ENCODE assay signal across 9 mouse cellular contexts in the genomic region with DNA sequence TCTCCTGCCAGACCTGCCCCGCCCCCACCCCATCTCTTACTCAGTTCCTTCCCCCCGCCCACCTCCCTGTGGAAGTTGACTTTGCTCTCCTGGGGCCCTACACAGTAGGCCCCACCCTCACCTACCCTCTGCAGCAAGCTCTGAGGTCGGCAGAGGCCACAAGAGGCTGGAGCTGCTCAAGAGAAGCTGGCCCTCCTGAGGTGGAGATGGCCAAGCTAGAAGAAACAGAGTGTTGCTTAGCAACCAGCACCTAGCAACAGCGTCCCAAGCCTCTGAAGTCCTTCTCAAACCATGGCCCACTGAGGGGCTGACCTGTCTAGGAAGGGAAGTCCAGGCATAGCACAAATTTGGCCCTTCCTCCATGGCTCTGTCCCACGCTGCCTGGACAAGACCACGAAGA. TPM values are rescaled to one million over a fixed set of nuclear protein-coding genes. Genes with fewer than 3 reads are reported as not detected.
A peak's percentile ranks its signal among the peaks of the same experiment; 100 is the strongest.
DNase-seq lines count a peak whose midpoint lies in the region; ATAC-seq and TF ChIP-seq lines count a peak whose summit lies in the region.
"Had no signal": no experiment of that assay in that cellular context is flagged by ENCODE, and none has a peak within 500 bp of the region (broad histone marks: within the 10 kb centered on the region; RNA-seq: fewer than 3 reads in every experiment).

Ppp1r32 (minus strand) TSS at position 226 of the 400 bp plus-strand sequence.

- no peaks in the 10 kb centered on the region for H3K9me3 ChIP-seq in lung, embryonic 14.5 days (ENCODE audit: low read depth, low read length)
- H3K9me3 ChIP-seq in hindbrain, embryonic 11.5 days (ENCODE audit: control insufficient read depth, low read length) = no peaks in the 10 kb centered on the region
- no peaks in the 10 kb centered on the region for H3K9me3 ChIP-seq in midbrain, embryonic 10.5 days (replicated peaks)

- no peak within 1 kb of the TSS for H3K9ac ChIP-seq in lung, embryonic 14.5 days
- no peak within 1 kb of the TSS for H3K9ac ChIP-seq in hindbrain, embryonic 11.5 days (ENCODE audit: low read depth, low read length)

- no peak within 1 kb of the TSS for H3K4me2 ChIP-seq in lung, embryonic 14.5 days
- H3K4me2 ChIP-seq in hindbrain, embryonic 11.5 days (replicated peaks; ENCODE audit: low read depth, low read length) = no peak within 1 kb of the TSS

- no peaks in the 10 kb centered on the region for H3K27me3 ChIP-seq in lung, embryonic 14.5 days (ENCODE audit: insufficient read depth, low read length)
- no peaks in the 10 kb centered on the region for H3K27me3 ChIP-seq in hindbrain, embryonic 11.5 days (ENCODE audit: control insufficient read depth, insufficient read depth, low read length)
- H3K27me3 ChIP-seq in midbrain, embryonic 10.5 days (ENCODE audit: low read depth, poor library complexity, severe bottlenecking) = peaks cover 37% of the 10 kb centered on the region

- WGBS in lung, embryonic 14.5 days = 23% methylated on average over 6 of the region's 6 CpGs
- 42% methylated on average over 6 of the region's 6 CpGs for WGBS in lung, adult 2 months
- 29% methylated on average over 6 of the region's 6 CpGs for WGBS in hindbrain, embryonic 11.5 days
- 28% methylated on average over 6 of the region's 6 CpGs for WGBS in midbrain, embryonic 10.5 days

- peak; percentile 59 for DNase-seq in lung, embryonic 14.5 days
- DNase-seq in lung, adult 2 months = no peak
- DNase-seq in hindbrain, embryonic 11.5 days (ENCODE audit: low spot score) = peak; percentile 76
- peak; percentile 83 for DNase-seq in midbrain, embryonic 10.5 days (ENCODE audit: low spot score)
- no peak for DNase-seq in layer of hippocampus, postnatal 14 days (ENCODE audit: low spot score in 2 of 2)
- no peak for DNase-seq in layer of hippocampus, adult 8-10 months (ENCODE audit: low spot score in 2 of 2)
- DNase-seq in right cerebral cortex, postnatal 10 days (ENCODE audit: low spot score in 2 of 2) = no peak
- no peak for DNase-seq in right cerebral cortex, adult 18-20 months
- DNase-seq: kidney, postnatal 36 days had no signal

- no peak for TF ChIP-seq CTCF in lung, embryonic 14.5 days (IDR thresholded peaks at IDR 0.05; ENCODE audit: low read depth)
- TF ChIP-seq CTCF in lung, adult 2 months (IDR thresholded peaks at IDR 0.05; ENCODE audit: insufficient read depth, low read length) = no peak

- no peaks in the 10 kb centered on the region for H3K36me3 ChIP-seq in lung, embryonic 14.5 days (ENCODE audit: insufficient read depth)
- H3K36me3 ChIP-seq in hindbrain, embryonic 11.5 days (ENCODE audit: control insufficient read depth, insufficient read depth, low read length) = no peaks in the 10 kb centered on the region
- H3K36me3 ChIP-seq in midbrain, embryonic 10.5 days = no peaks in the 10 kb centered on the region

- H3K4me3 ChIP-seq in lung, embryonic 14.5 days (ENCODE audit: low read depth, low read length) = no peak within 1 kb of the TSS
- no peak within 1 kb of the TSS for H3K4me3 ChIP-seq in lung, adult 2 months (replicated peaks; ENCODE audit: extremely low read depth, low read depth, low read length)
- H3K4me3 ChIP-seq in hindbrain, embryonic 11.5 days (ENCODE audit: low read depth, low read length) = no peak within 1 kb of the TSS
- H3K4me3 ChIP-seq in midbrain, embryonic 10.5 days = no peak within 1 kb of the TSS

- H3K4me1 ChIP-seq in lung, embryonic 14.5 days (ENCODE audit: insufficient read depth) = no peaks in the 10 kb centered on the region
- no peaks in the 10 kb centered on the region for H3K4me1 ChIP-seq in lung, adult 2 months (ENCODE audit: control insufficient read depth, insufficient read depth, low read length)
- H3K4me1 ChIP-seq in hindbrain, embryonic 11.5 days (replicated peaks; ENCODE audit: control insufficient read depth, insufficient read depth, low read length) = no peaks in the 10 kb centered on the region
- peaks cover 24% of the 10 kb centered on the region for H3K4me1 ChIP-seq in midbrain, embryonic 10.5 days

- H3K27ac ChIP-seq in lung, embryonic 14.5 days (ENCODE audit: low read depth) = no peak within 1 kb of the TSS
- no peak within 1 kb of the TSS for H3K27ac ChIP-seq in hindbrain, embryonic 11.5 days (ENCODE audit: low read depth, low read length)
- H3K27ac ChIP-seq in midbrain, embryonic 10.5 days (replicated peaks) = no peak within 1 kb of the TSS; the same call in 1 of the 2 replicates

- ATAC-seq in lung, embryonic 14.5 days (ENCODE audit: insufficient read depth) = no peak
- ATAC-seq in hindbrain, embryonic 11.5 days (ENCODE audit: low FRiP score) = peak; percentile 65; the same call in 1 of the 2 replicates

- no peak for TF ChIP-seq POLR2A in lung, adult 2 months (IDR thresholded peaks at IDR 0.05; ENCODE audit: borderline replicate concordance, extremely low read depth, low read depth, low read length)

RNA-seq across cellular contexts. Expression of gene Ppp1r32, which starts in this region (rescaled TPM):
- 0.26 TPM in 1 of 2 replicates, not detected in the other for polyA plus RNA-seq in lung, embryonic 14.5 days (2014; fragmentation: Nextera tagmentation; extraction: Ambion mirVana)
- 5.4 and 5.9 TPM in 2 replicates for polyA plus RNA-seq in lung, adult 2 months (2012; rRNA removed)
- polyA plus RNA-seq in hindbrain, embryonic 11.5 days (2014; fragmentation: Nextera tagmentation; extraction: Ambion mirVana) = 1.7 TPM in 2 replicates
- polyA plus RNA-seq in midbrain, embryonic 10.5 days (2016; fragmentation: Nextera tagmentation; extraction: Ambion mirVana) = 0.39 and 0.47 TPM in 2 replicates
- 1 to 10 TPM; 1.5 to 1.6 TPM for total RNA-seq in layer of hippocampus, postnatal 14 days (2021)
- 1 to 10 TPM; 1.4 to 3.4 (median 1.9) TPM for total RNA-seq in layer of hippocampus, adult 8-10 months (2022)

Comparison
In these comparisons a context has a peak if more than half of its experiments do, and no peak if none do; other contexts are left out.
1. Peak in DNase-seq in lung, embryonic 14.5 days; RNA of the gene not detected or under 1 TPM.
2. Peak in DNase-seq in midbrain, embryonic 10.5 days; RNA of the gene not detected or under 1 TPM.